Mouse (Mus musculus): ENCODE results near the gene Mmd2.

Gene Mmd2

GRCm38 (mm10) chr5:142610362-142610761 lies 1.8 kb upstream of the Mmd2 start:
- CTCF ChIA-PET = no interaction called here

GRCm38 (mm10) chr5:142608989-142609325 lies 357 bp upstream of the Mmd2 start:
- CTCF ChIA-PET = no interaction called here

- CTCF ChIA-PET = no interaction called here
Observed at GRCm38 (mm10) chr5:142605288-142605687, 3.3 kb downstream of the Mmd2 start.

GRCm38 (mm10) chr5:142604379-142604778 lies 4.2 kb downstream of the Mmd2 start:
- CTCF ChIA-PET = no interaction called here

DNA sequence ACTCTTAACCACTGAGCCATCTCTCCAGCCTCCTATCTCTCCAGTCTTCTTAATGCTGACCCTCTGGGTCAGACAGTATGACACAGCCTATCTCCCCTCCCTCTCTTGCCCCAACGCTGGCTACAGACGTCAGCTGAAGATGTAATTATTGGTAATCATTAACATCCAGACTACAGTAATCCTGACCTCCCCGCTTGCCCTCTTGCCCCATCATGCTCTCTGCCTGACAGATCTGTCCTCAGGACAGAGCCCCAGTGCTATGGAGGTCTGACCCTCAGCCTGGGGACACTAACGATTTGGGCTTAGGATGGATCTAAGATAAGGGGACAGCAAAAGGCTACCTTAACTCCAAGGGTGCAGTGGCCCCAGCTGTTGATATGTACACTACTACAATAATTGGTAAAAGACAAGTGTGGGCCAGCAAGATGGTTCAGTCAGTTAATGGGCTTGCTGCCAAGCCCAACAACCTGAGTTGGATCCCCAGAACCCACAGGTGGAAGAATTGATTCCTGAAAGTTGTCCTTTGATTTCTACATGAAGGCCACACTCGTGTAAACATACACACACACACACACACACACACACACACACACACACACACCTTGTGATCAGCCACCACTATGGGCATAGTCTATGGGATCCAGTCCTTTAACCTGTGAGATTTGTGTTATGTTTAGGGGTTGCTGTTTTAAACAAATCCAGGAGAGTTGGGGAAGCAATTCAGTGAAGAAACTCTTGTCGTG lies 10.8 kb downstream of the Mmd2 start:
- CTCF ChIA-PET = no interaction called here

- CTCF ChIA-PET = no interaction called here
Observed at GRCm38 (mm10) chr5:142596723-142597122, 11.9 kb downstream of the Mmd2 start.

- CTCF ChIA-PET = no interaction called here
Observed at GRCm38 (mm10) chr5:142595698-142596097, 12.9 kb downstream of the Mmd2 start.

DNA sequence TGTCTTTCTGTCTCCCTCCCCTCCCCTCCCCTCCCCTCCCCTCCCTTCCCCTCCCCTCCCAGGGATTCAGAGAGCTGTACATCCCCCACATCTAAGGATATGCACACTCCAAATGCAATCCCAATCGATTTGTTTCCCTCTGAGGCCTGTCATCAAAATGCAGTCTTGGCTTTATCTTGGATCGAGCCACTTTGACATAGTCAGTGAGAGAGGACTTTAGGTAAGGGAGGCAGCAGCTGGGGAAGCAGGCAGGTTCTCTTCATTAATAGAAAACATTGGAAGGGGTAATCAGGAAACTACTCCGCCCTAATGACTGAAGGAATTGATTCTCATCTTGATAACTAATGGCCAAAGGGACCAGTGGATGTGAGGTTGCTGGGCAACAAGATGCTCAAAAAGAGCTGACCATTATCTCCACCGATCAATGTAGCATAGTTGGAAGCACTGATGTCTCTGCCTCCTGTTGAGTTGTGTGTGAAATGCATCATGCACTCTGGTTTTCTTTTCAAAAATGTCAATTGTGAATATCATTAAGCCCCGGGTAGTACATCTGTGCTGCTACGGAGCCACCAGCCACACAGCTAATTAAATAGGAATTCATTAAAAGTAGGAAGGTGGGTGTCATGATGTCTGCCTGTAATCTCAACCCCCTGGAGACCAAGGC lies 17.5 kb downstream of the Mmd2 start:
- CTCF ChIA-PET = no interaction called here

GRCm38 (mm10) chr5:142583616-142584126 lies 24.9 kb downstream of the Mmd2 start:
- CTCF ChIA-PET = interaction anchor here (0.6 to 1.0 kb wide), 2 partner anchors 10 to 134 kb away, joined by 3 to 4 read pairs; no protein-coding TSS in a partner anchor

DNA sequence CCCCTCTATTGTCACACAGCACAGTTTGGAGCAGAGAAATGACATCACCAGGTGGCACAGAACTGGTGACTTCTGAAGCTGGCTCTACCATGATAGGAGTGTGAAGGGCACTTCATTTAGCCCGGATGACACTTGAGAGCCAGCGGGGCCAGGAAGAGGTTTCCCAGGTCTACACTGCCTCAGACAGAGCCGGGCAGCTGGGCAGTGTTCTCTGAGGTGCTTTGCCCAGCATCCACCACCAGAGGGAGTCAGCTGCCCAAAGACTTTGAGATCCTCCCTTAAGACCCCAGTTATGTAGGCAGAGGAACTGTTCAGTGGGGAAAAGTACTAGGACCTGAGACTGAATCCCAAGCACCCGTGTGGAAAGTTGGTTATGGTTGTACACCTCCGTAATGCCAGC lies 27.1 kb downstream of the Mmd2 start:
- CTCF ChIA-PET = no interaction called here

DNA sequence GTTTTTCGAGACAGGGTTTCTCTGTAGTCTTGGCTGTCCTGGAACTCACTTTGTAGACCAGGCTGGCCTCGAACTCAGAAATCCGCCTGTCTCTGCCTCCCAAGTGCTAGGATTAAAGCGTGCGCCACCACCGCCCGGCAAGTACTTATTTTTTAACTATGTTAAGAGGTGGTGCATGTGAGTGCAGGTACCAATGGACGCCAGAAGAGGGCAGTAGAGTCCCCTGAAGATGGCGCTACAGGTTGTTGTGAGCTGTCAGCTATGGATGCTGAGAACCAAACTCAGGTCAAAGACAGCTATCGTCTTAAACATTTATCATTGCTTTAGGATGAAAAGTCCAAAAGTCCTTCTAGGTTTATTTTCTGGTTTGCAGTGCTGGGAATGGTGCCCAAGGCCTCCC lies 30.4 kb downstream of the Mmd2 start:
- CTCF ChIA-PET = no interaction called here

GRCm38 (mm10) chr5:142576832-142577231 lies 31.8 kb downstream of the Mmd2 start:
- CTCF ChIA-PET = no interaction called here

DNA sequence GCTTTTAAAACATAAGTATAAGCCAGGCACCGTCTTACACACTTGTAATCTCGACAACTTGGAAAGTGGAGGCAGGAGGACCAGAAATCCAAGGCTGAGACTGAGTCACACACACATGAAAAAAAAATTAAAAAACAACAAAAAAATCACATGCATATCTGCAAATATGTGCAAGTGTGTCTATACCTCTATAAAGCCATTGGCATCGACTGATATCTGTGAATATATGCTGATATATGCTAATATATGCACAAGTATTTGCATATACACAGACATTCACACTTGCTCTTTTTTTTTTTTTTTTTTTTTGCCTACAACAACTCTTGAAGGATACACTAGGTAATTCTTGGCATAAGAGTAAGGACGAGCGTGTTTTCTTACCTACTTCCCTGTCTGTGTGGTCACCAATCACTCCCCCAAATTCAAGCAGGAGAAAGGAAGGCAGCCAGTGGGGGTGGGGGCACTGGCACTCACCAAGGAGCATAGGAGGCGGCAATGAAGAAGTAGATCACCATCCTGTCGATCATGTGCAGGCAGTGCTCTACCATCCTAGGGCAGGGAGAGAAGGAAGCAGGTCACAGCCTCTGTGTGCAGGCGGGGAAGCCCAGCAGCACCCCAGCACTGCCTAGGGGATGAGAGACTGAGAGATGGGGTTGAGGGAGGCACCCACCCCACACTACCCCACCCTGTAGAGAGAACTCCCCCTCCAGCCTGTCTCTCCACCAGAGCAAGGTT lies 34.1 kb downstream of the Mmd2 start:
- CTCF ChIA-PET = interaction anchor here (0.6 to 0.7 kb wide), 3 partner anchors 9 to 245 kb away, joined by 3 to 4 read pairs (median 4); no protein-coding TSS in a partner anchor

DNA sequence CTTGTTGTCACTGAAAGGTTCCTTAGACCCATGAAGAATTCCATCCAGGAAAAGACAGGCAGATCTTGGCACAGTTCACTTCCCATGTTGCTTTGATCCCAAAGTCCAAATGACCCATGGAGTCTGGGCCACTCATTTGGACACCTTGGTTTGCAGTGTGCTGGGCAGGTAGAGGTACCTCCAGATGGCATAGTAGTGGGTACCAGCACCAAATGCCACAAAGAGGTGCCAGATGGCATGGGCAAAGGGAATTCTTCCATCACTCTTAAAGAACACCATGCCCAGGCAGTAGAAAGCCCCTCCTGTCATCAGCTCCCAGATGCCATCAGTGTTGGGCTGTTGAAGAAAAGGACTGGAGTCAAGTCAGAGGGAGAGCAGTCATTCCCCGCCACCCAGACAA lies 44.0 kb downstream of the Mmd2 start:
- CTCF ChIA-PET = no interaction called here

DNA sequence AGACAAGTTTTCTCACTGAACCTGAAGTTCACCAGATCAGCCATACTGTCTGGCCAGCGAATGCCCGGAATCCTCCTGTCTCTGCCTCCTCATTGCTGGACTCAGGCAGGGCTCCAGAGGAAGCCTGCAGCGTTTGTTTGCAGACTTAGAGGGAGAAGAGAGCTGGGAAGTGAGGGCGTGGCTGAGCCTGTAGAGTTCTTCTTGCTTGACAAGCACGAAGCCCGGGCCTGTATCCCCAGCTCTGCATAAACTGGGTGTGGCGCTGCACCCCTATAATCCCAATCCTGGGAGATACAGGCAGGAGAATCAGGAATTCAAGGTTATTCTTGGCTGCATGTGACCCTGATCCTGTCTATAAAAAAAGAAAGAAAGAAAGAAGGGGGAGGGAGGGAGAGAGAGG lies 48.3 kb downstream of the Mmd2 start:
- CTCF ChIA-PET = interaction anchor here (0.6 kb wide), 1 partner anchor 15 kb away, joined by 4 read pairs; no protein-coding TSS in a partner anchor

DNA sequence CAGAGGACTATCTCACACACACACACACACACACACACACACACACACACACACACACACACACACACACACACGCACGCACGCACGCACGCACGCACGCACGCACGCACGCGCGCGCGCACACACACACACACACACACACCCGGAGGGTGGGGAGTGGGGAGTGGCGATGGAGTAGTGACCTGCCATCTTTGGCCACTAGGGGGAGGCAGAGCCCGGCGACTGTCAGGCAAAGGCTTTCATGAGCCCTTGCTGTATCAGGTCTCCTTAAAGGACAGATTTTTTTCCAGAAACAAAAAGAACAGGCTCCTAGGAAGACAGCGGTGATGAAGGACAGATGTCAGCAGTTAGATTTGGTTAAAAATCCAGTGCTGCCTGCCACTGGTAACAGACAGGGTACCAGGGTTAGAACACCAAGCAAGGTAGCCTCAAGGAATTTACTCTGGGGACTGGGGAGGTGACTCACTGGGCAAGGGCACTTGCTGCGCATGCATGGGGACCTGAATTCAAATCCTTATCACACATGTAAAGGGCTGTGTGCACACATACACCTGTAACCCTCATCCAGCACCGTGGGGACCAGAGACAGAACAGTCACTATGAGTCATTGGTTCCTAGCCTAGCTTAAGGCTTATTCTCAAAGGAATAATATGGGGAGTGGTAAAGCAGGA lies 51.1 kb downstream of the Mmd2 start:
- CTCF ChIA-PET = interaction anchor here (0.7 to 1.0 kb wide), 2 partner anchors 92 to 155 kb away, joined by 3 to 6 read pairs; no protein-coding TSS in a partner anchor

DNA sequence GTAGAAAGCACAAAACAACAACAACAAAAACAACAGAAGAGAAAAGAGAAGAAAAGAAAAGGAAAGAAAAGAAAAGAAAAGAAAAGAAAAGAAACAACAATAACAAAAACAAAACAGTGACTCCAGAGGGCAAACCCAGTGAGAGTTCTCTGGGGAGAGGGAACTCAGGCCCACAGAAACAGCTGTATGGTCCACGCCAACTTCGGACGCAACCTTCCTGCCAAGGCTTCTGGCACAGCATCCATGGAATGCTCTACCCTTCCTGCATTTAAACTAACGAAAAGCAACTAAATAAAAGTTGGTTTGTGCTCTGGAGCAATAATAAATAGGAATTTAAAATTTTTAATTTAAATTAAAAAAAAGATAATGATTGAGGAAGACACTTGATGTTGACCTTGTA lies 51.9 kb downstream of the Mmd2 start:
- CTCF ChIA-PET = interaction anchor here (0.7 kb wide), 1 partner anchor 93 kb away, joined by 6 read pairs; no protein-coding TSS in a partner anchor

GRCm38 (mm10) chr5:142555866-142556265 lies 52.7 kb downstream of the Mmd2 start:
- CTCF ChIA-PET = no interaction called here

GRCm38 (mm10) chr5:142550706-142551652 lies 57.6 kb downstream of the Mmd2 start, which contains the start of gene Radil:
TSS of gene Radil (minus strand) at chr5:142551098.
- CTCF ChIA-PET = no interaction called here

DNA sequence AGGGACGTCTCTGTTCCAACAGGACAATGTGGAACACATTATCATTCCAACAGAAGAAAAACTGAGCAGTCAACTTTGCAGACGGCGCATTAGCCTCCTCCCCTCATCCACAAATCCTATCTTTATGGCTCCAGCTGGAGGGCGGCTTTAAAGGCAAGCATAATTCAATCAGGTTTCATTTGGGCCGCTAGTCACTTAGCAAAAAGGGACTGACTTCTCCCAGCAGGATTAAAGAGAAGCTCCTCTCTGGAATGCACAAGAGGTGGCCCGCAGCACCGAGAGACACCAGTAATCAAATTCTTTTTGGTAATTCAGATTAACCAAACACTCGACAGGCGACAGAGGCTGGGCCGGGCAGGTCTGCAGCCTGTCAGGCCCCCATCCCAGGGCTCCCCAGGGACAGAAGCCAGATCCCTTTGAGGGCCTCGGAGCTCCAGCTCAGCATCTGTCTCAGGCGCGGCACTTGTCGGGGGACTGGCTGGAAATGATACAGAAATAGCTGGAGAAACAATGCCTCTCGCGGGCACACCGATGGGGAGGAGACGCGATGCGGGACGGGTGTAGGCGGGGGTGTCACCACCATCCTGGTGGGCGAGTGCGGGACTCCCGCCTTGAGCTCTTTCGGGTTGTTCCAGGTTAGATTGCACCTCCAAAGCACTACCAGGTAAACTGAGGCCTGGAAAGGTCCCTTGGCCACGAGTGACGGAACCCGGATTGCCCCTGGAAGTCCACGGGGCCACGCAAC lies 58.5 kb downstream of the Mmd2 start:
- CTCF ChIA-PET = no interaction called here

Measured in spleen, embryonic (tissue).